Mouse (Mus musculus): ENCODE measurements at regions not wholly inside any gene's neighbourhood (a gene's known extent, or its start where the extent isn't known, plus 50 kb on each side); places are given as distances from the start of the nearest gene placed in this dataset.

DNA sequence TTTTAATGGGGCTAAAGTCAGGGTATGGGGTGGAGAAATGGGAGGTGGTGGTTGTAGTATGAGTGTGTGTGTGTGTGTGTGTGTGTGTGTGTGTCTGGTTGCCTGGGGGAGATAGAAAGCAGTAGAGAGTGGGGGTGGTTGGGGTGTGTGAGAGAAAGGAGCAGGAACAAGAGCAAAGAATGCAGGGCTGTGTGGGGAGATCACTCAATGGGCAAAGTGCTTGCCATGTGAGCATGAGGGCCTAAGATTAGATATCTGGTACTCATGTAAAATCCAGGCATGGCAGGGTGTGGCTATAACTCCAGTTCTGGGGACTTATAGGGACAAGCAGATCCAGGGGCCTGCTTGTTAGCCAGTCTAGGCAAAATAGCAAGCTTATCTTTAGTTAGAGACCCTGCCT lies 161.7 kb downstream of the Wdr20rt start:
- TF ChIP-seq EP300 (IDR thresholded peaks at IDR 0.05; ENCODE audit: low read depth) (no peak), CTCF (IDR thresholded peaks at IDR 0.05; ENCODE audit: low read depth) (no peak)

All from liver, embryonic 14.5 days (tissue).